Mouse (Mus musculus) lung, postnatal 0 days (tissue): ENCODE measurements around the gene Golga1.

Experiments
- CTCF ChIP-seq: IDR thresholded peaks from 2 replicates; pipeline ENCODE4 v1.5.1; 2016; ENCODE audit warnings: antibody characterized with exemption, mild to moderate bottlenecking
- EP300 ChIP-seq: IDR thresholded peaks from 2 replicates; pipeline ENCODE4 v1.6.1; 2016; ENCODE audit warnings: antibody characterized with exemption, mild to moderate bottlenecking, control low read depth

DNA sequence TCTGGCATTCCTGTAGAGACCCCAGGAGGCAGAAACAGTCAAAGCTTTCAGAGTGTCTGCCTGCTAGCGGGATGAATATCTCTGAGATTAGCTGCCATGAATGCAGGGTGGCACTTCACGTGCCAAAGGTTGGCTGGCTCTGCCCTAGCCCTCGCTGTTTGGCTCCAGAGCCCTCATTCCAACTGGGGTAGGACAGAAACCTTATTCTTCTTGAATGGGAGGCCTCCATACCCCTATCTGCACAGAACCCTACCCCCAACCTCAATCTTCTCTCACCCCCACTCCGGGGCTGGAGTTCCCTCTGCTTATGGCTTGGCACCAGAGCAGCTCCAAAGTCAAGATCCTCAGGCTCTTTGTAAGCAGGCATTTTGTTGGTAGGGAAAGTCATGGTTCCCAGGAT, 87.5 kb downstream of the Golga1 start:
- TF ChIP-seq CTCF, result no peak
- no peak for TF ChIP-seq EP300
